Mouse (Mus musculus) ES-Bruce4 (cell line): ENCODE results near the gene Maml2.

ENCODE experiments used
- CTCF ChIP-seq: IDR thresholded peaks from one replicate; pipeline ENCODE4 v1.8.1; 2011; ENCODE audit warnings: low read depth, low read length
- EP300 ChIP-seq: IDR thresholded peaks from 2 replicates; pipeline ENCODE4 v1.6.1; 2011; ENCODE audit warnings: low read depth, low read length; ENCODE audit not compliant: insufficient read depth

DNA sequence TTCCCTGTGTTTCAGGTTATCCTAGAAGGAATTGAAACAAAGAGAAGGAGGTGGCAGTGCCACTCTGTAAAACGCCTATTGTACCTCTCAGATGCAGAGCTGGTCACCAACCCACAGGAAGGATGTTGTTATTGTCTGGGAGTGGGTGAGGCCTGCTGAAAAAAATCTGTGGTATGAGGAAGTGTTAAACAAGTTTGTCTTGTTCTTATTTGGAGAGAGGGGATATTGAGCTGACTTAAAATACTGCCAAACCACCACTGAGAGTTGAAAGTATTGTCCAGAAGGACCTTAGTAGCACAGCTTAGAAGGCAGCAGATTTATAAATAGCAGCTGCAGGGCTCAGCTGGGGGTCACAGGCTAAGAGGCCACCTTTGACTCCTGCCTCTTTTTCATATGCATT is 25.9 kb downstream of the Maml2 start:
- TF ChIP-seq EP300 (no peak), CTCF (no peak)
